Mouse (Mus musculus) kidney, adult 2 months (tissue): Measurements from ENCODE around the gene Nln. TPM values are rescaled to one million over a fixed set of nuclear protein-coding genes. Genes with fewer than 3 reads are reported as not detected.

ENCODE experiments used
- DNase-seq: peaks from one replicate; pipeline ENCODE4 v3.0.0; 2021
- H3K27ac ChIP-seq: fragments of 200-500 bp; 2 replicates; pipeline ENCODE4 v1.5.1; 2012; ENCODE audit warnings: low read depth, low read length, control low read depth, inconsistent platforms; ENCODE audit not compliant: insufficient read depth
- H3K27me3 ChIP-seq: fragments of 200-500 bp; replicated peaks from 2 replicates; pipeline ENCODE4 v1.6.1; 2012; ENCODE audit warnings: mild to moderate bottlenecking, moderate library complexity, low read length, inconsistent platforms; ENCODE audit not compliant: control insufficient read depth, insufficient read depth
- H3K36me3 ChIP-seq: fragments of 200-500 bp; 2 replicates; pipeline ENCODE4 v1.6.1; 2012; ENCODE audit warnings: mild to moderate bottlenecking, moderate library complexity, low read length, inconsistent platforms; ENCODE audit not compliant: control insufficient read depth, insufficient read depth
- H3K4me1 ChIP-seq: fragments of 200-500 bp; 2 replicates; pipeline ENCODE4 v1.6.1; 2011; ENCODE audit warnings: low read length; ENCODE audit not compliant: control insufficient read depth, insufficient read depth
- H3K4me3 ChIP-seq: fragments of 200-500 bp; 2 replicates; pipeline ENCODE4 v1.5.1; 2011; ENCODE audit warnings: mild to moderate bottlenecking, low read depth, low read length, control low read depth; ENCODE audit not compliant: insufficient read depth
- CTCF ChIP-seq: fragments of 200-500 bp; conservative IDR thresholded peaks from 2 replicates; pipeline ENCODE4 v1.5.1; 2011; ENCODE audit warnings: low read depth, mild to moderate bottlenecking, control low read depth, low read length, moderate library complexity, mixed read lengths; ENCODE audit not compliant: insufficient read depth, insufficient read length
- POLR2A ChIP-seq: fragments of 200-500 bp; IDR thresholded peaks from one replicate; pipeline ENCODE4 v1.6.1; 2011; ENCODE audit warnings: low read depth, low read length, control low read depth
- WGBS: fragments of 180-500 bp; shearing (Covaris S2); methylation state at CpG from one replicate; pipeline ENCODE4 v1.1.7; 2018; 5-methylcytosine and 5-hydroxymethylcytosine counted together
- polyA plus RNA-seq: library from polyadenylated mRNA; depleted of rRNA; stranded (reverse); fragments of >200 nt; gene quantifications from 2 replicates; pipeline ENCODE4 v1.2.3, GENCODE M21; 2012

The Nln gene
- polyA plus RNA-seq, 1 experiment, result 11.3 TPM

DNA sequence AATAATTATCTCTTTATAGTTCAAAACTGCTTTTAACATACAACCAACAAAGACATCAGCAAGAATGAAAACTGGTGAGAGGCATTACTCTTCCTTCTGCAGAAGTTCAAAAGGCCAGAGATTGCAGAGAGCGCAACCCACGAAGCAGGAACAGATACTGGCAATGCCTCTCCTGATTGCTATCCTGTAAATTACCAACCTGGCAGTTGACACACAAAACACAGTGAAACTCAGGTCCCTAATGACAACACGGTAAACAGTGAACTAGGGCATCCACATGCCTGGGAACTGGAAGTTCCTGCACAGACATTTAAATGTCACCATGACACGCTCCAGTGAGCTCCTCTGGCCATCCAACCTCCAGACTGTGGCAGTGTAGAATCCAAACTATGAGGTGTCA lies 65.1 kb downstream of the Nln start:
- no peak for DNase-seq
- no peaks in the 10 kb centered on the region for H3K27me3 ChIP-seq
- WGBS, result 66% methylated on average over 4 of the region's 4 CpGs

GRCm38 (mm10) chr13:104042738-104043137 lies 66.7 kb downstream of the Nln start:
- TF ChIP-seq POLR2A (no peak), CTCF (no peak)
- peak; percentile 31 for DNase-seq
- H3K27me3 ChIP-seq, result no peaks in the 10 kb centered on the region
- H3K4me1 ChIP-seq, result peaks cover 13% of the 10 kb centered on the region
- 73% methylated on average over 8 of the region's 8 CpGs for WGBS
- no peak overlapping the region for H3K27ac ChIP-seq
- no peak overlapping the region for H3K4me3 ChIP-seq
- H3K36me3 ChIP-seq, result no peaks in the 10 kb centered on the region

More for the DNA sequence above, 65.1 kb downstream of the Nln start:
- H3K4me1 ChIP-seq, result peaks cover 11% of the 10 kb centered on the region
- no peak overlapping the region for H3K27ac ChIP-seq
- H3K4me3 ChIP-seq, result no peak overlapping the region
- TF ChIP-seq CTCF (no peak), POLR2A (no peak)
- H3K36me3 ChIP-seq, result no peaks in the 10 kb centered on the region

GRCm38 (mm10) chr13:104041481-104041880 lies 67.9 kb downstream of the Nln start:
- TF ChIP-seq CTCF (no peak), POLR2A (no peak)
- DNase-seq, result peak; percentile 75
- 50% methylated on average over 7 of the region's 7 CpGs for WGBS
- no peak overlapping the region for H3K4me3 ChIP-seq
- peaks cover 24% of the 10 kb centered on the region for H3K4me1 ChIP-seq
- H3K36me3 ChIP-seq, result no peaks in the 10 kb centered on the region
- no peak overlapping the region for H3K27ac ChIP-seq
- no peaks in the 10 kb centered on the region for H3K27me3 ChIP-seq

DNA sequence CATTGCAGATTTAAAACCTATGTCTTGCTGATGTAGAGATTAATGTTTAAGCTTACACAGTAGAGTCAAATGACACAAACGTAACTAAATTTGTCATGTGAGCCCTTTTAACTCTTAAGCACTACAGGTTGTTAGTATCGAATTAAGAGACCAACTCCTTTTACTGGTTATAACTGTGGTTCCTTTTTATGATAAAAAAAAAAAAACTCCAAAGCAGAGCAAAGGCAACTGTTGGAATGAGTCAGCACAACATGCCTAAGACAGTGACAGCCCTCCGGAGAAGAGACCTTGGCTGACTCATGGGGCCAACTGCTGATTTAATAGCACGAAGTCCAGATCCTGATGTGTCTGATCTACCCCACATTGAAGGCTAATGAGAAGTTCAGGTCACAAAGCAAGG lies 68.5 kb downstream of the Nln start:
- no peak overlapping the region for H3K27ac ChIP-seq
- H3K4me1 ChIP-seq, result peaks cover 26% of the 10 kb centered on the region
- peak; percentile 39 for DNase-seq
- no peaks in the 10 kb centered on the region for H3K27me3 ChIP-seq
- 34% methylated on average over 4 of the region's 4 CpGs for WGBS
- no peak overlapping the region for H3K4me3 ChIP-seq
- TF ChIP-seq POLR2A, result no peak
- H3K36me3 ChIP-seq, result no peaks in the 10 kb centered on the region

GRCm38 (mm10) chr13:104039861-104040260 lies 69.6 kb downstream of the Nln start:
- no peak for DNase-seq
- no peak overlapping the region for H3K4me3 ChIP-seq
- no peak overlapping the region for H3K27ac ChIP-seq

GRCm38 (mm10) chr13:104038891-104039290 lies 70.5 kb downstream of the Nln start:
- 82% methylated on average over 7 of the region's 7 CpGs for WGBS
- TF ChIP-seq POLR2A (no peak), CTCF (no peak)
- no peak overlapping the region for H3K27ac ChIP-seq

More at GRCm38 (mm10) chr13:104039861-104040260, 69.6 kb downstream of the Nln start:
- Histone ChIP-seq H3K4me1 (peaks cover 29% of the 10 kb centered on the region), H3K27me3 (no peaks in the 10 kb centered on the region), H3K36me3 (no peaks in the 10 kb centered on the region)
- WGBS, result 75% methylated on average over 4 of the region's 4 CpGs
- TF ChIP-seq CTCF, result no peak
- no peak for TF ChIP-seq POLR2A

DNA sequence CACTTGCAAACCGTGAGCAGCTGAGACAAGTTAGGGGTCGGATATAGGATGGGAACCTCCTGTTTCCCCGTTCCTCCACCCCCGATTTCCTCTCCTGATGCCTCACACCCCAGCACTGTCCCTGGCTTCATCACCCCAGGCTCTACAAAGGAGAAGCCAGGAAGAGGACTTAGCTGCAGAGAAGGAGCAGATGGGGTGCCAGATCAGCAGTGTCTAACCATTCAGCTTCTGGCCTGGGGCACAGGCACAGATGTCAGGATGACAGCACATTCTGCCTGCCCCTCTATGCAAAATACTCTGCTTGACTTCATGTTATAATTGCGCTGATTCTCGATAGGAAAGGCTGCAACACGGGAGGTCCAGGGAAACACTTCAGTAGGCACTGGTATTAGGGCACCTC lies 71.1 kb downstream of the Nln start:
- no peak for DNase-seq
- Histone ChIP-seq H3K4me1 (peaks cover 24% of the 10 kb centered on the region), H3K27me3 (no peaks in the 10 kb centered on the region), H3K27ac (no peak overlapping the region), H3K36me3 (no peaks in the 10 kb centered on the region), H3K4me3 (no peak overlapping the region)
- TF ChIP-seq POLR2A, result no peak
- TF ChIP-seq CTCF, result no peak
- 63% methylated on average over 7 of the region's 7 CpGs for WGBS

More at GRCm38 (mm10) chr13:104038891-104039290, 70.5 kb downstream of the Nln start:
- peak; percentile 33 for DNase-seq
- Histone ChIP-seq H3K36me3 (no peaks in the 10 kb centered on the region), H3K4me1 (peaks cover 24% of the 10 kb centered on the region), H3K4me3 (no peak overlapping the region), H3K27me3 (no peaks in the 10 kb centered on the region)

DNA sequence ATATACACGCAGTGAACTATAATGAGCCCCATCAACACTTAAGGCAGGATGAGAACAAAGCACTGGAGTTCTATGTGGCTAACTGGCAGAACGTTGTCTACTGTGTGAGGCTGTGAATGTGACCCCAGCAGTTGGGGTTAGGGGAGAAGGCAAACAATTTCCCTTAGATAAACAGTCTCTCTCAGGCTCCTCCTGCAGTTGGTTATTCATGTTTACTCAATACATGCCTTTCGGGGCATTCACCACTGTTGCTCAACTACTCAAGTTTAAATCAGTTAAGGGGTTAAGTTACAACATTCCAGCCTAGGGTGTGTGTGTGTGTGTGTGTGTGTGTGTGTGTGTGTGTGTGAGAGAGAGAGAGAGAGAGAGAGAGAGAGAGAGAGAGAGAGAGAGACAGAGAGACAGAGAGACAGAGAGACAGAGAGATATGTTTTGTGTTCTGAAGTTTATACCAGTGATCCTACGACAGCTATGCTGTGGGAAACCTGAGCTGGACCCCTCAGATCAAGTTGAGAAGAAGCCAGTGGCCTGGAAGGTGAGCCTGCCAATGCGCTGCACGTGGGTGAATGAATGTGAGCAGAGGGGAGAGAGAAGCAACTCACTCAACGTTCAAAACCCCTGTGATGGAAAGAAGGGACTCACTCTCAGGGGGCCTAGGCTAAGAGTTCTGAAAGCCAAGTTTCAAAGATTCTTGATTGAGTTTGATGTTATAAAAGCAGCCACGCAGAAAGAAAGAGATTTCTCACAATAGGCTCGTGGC lies 71.7 kb downstream of the Nln start:
- Histone ChIP-seq H3K4me1 (peaks cover 24% of the 10 kb centered on the region), H3K27ac (peak overlapping the region; percentile 74; the same call in 1 of the 2 replicates), H3K4me3 (no peak overlapping the region), H3K27me3 (no peaks in the 10 kb centered on the region), H3K36me3 (no peaks in the 10 kb centered on the region)
- 49% methylated on average over 9 of the region's 9 CpGs for WGBS
- peak; percentile 47 for DNase-seq
- no peak for TF ChIP-seq POLR2A
- TF ChIP-seq CTCF, result no peak
